Mouse (Mus musculus): ENCODE data around the gene Lbhd2. TPM values are rescaled to one million over a fixed set of nuclear protein-coding genes. Genes with fewer than 3 reads are reported as not detected.

Gene Lbhd2
- polyA plus RNA-seq (2012; ENCODE audit: insufficient read depth, insufficient read length, missing spikeins) = not detected in 2 replicates

DNA sequence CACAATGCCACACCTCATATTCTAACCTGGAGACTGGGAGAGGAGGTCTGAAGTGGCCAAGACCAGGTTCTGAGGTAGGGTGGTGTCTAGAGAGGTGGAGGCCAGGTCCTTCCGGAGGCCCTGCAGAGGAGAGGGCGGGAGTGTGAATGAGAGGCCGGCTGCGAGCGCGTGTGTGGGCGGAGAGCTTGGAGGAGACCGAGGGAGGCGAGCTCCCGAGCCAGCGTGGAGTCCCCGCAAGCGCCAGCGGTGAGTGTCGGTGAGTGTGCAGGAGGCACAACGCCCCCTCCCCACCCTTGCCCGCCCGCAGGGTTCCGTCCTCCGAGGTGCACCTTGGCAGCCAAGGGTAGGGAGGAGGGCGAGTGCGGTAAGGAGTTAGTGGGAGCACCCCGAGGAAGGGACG, at the start of gene Lbhd2:
Gene Lbhd2, plus strand, starts transcription at position 188 of the 400 bp plus-strand sequence.
- no peak for TF ChIP-seq CTCF (IDR thresholded peaks at IDR 0.05; ENCODE audit: low read depth, low read length)
- TF ChIP-seq POLR2A (IDR thresholded peaks at IDR 0.05; ENCODE audit: borderline replicate concordance, low read depth, low read length) = no peak
- Histone ChIP-seq H3K27ac (ENCODE audit: insufficient read depth, low read depth, low read length) (no peak within 1 kb of the TSS), H3K4me3 (ENCODE audit: insufficient read depth, low read length) (no peak within 1 kb of the TSS), H3K4me1 (ENCODE audit: control insufficient read depth, insufficient read depth, low read length) (no peaks in the 10 kb centered on the region)

DNA sequence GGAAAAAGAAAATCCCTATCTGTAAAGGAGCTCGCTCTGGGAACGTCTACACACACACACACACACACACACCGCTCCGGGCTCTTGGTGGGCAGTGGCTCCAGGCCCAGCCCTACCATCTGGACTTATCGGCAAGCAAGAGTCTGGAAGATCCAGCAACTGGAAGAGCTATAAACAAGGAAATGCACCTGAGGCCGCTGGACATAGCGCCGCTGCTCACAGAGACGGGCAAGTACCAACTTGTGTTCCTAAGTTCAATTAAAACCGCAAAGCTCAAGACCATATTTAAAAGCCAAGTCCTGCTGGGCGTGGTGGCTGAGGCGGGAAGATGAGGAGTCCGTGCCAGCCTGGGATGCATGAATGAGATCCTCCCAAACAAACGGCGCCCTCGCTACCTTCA, 45.9 kb upstream of the Lbhd2 start:
- H3K4me1 ChIP-seq (ENCODE audit: control insufficient read depth, insufficient read depth, low read length) = peaks cover 16% of the 10 kb centered on the region
- H3K4me3 ChIP-seq (ENCODE audit: insufficient read depth, low read length) = no peak overlapping the region
- no peak overlapping the region for H3K27ac ChIP-seq (ENCODE audit: insufficient read depth, low read depth, low read length)
- TF ChIP-seq CTCF (IDR thresholded peaks at IDR 0.05; ENCODE audit: low read depth, low read length) (no peak), POLR2A (IDR thresholded peaks at IDR 0.05; ENCODE audit: borderline replicate concordance, low read depth, low read length) (no peak)

DNA sequence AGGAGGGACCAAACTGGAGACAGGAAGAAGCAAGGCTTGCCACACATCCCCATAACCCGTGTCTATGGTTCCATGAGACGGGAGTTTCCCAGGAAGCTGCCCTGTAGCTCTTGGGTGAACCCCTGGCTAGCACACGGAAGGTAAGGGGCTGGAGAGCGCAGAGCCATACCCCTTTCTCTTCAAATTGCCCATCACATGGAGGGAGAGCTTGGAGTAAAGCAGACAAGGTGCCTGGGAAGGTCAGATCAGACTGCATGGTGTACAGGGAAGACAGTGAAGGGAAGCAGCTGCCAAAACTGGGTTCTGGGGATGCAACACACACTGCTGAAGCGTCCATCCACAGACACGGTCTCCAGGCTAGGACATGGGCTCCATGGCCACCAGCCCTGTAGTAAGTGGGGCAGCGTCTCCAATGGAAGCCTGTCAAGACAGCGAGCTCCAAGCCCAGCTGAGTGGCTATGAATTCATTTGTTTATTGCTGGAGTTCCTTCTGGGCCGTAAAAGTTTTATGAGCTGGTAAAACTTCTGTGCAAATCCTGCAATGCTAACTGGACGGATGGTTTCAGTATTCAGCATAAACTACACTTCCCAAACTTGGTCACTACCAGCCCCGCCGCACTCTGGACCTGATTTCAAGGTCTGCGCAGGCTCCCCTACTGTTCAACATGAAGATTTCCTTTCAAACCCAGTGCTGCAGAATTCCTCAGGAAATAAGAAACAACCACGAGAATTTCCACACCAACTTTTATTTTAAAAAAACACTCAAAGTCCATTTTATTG, 45.1 kb upstream of the Lbhd2 start:
- Histone ChIP-seq H3K4me3 (ENCODE audit: insufficient read depth, low read length) (no peak overlapping the region), H3K4me1 (ENCODE audit: control insufficient read depth, insufficient read depth, low read length) (peaks cover 17% of the 10 kb centered on the region), H3K27ac (ENCODE audit: insufficient read depth, low read depth, low read length) (no peak overlapping the region)
- TF ChIP-seq POLR2A (IDR thresholded peaks at IDR 0.05; ENCODE audit: borderline replicate concordance, low read depth, low read length) (no peak), CTCF (IDR thresholded peaks at IDR 0.05; ENCODE audit: low read depth, low read length) (no peak)

DNA sequence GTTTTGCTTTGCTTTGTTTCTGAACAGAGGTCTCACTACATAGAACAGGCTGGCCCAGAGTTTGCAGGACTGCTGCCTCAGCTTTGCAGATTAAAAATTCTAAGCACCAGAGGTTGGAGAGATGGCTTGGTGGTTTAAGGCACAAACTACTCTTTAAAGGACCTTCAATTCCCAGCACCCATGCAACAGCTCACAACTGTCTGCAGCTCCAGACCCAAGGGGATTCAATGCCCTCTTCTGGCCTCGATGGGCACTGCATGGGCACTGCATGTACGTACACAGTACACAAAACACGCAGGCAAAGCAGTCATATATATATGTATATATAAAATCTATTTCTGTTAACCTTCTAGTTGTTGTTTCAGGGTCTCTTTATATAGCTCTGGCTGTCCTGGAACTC, 42.4 kb upstream of the Lbhd2 start:
- Histone ChIP-seq H3K4me1 (ENCODE audit: control insufficient read depth, insufficient read depth, low read length) (peaks cover 17% of the 10 kb centered on the region), H3K27ac (ENCODE audit: insufficient read depth, low read depth, low read length) (no peak overlapping the region)
- TF ChIP-seq POLR2A (IDR thresholded peaks at IDR 0.05; ENCODE audit: borderline replicate concordance, low read depth, low read length) = no peak
- TF ChIP-seq CTCF (IDR thresholded peaks at IDR 0.05; ENCODE audit: low read depth, low read length) = no peak

DNA sequence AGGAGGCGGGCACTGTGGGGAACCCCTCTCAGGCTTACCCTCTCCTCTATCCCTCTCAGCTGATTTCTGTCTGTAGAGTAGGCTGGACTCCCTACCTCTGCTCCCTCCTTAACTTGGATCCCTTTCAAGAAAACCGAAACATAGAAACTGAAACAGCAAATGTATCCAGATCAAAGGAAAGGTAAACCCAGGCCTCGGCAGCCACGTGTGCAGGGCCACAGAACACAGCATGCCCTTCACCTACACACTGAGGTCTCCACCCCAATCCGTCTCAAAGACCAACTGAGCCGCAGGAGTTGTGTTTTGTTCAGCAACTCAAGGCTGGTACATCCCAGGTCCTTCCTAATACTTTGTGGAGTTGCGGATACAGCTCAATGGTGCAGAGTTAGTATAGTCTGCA, 39.5 kb upstream of the Lbhd2 start:
- Histone ChIP-seq H3K4me1 (ENCODE audit: control insufficient read depth, insufficient read depth, low read length) (peaks cover 26% of the 10 kb centered on the region), H3K27ac (ENCODE audit: insufficient read depth, low read depth, low read length) (no peak overlapping the region), H3K4me3 (ENCODE audit: insufficient read depth, low read length) (no peak overlapping the region)
- TF ChIP-seq POLR2A (IDR thresholded peaks at IDR 0.05; ENCODE audit: borderline replicate concordance, low read depth, low read length) = no peak
- TF ChIP-seq CTCF (IDR thresholded peaks at IDR 0.05; ENCODE audit: low read depth, low read length) = no peak

More for the DNA sequence above, 42.4 kb upstream of the Lbhd2 start:
- no peak overlapping the region for H3K4me3 ChIP-seq (ENCODE audit: insufficient read depth, low read length)

DNA sequence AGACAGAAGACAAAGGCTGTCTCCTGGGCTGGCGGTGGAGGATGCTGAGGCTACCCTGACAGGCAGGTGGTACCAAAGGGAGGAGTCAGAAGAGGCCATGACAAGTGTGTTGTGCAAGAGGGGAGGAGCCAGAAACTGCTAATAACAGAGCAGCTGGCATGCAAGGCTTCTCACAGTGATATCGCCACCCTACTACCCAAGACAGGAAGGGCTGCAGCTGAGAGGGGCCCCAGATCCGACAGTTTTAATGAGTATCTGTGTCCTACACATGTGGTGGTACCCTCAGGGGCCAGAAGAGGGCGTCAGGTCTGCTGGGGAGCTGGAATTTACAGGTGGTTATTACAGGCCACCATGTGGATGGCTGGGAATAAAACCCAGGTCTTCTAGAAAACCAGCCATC, 36.4 kb upstream of the Lbhd2 start:
- H3K27ac ChIP-seq (ENCODE audit: insufficient read depth, low read depth, low read length) = no peak overlapping the region
- peaks cover 26% of the 10 kb centered on the region for H3K4me1 ChIP-seq (ENCODE audit: control insufficient read depth, insufficient read depth, low read length)
- H3K4me3 ChIP-seq (ENCODE audit: insufficient read depth, low read length) = no peak overlapping the region
- TF ChIP-seq CTCF (IDR thresholded peaks at IDR 0.05; ENCODE audit: low read depth, low read length) (0 out of 2 replicates have a peak, but pooled peaks have one; percentile 26), POLR2A (IDR thresholded peaks at IDR 0.05; ENCODE audit: borderline replicate concordance, low read depth, low read length) (no peak)

DNA sequence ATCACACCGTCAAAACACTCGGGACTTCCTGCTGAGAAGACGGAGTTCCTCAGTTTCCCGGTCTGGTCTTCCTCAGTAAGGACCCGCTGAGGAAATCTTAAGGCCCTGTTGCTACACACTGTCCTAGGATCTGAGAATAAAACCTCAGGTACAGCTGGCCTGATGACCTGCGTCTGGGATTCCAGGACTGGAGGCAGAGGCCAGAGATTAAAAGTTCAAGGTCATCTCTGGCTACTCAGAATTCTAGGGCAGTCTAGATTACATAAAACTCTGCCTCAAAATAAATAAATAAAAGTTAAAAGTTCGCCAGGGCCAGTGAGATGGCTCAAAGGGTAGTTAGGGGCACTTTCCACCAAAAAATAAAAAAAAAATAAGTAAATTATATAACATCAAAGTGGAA, 34.7 kb upstream of the Lbhd2 start:
- Histone ChIP-seq H3K4me1 (ENCODE audit: control insufficient read depth, insufficient read depth, low read length) (peaks cover 24% of the 10 kb centered on the region), H3K27ac (ENCODE audit: insufficient read depth, low read depth, low read length) (no peak overlapping the region), H3K4me3 (ENCODE audit: insufficient read depth, low read length) (no peak overlapping the region)
- TF ChIP-seq CTCF (IDR thresholded peaks at IDR 0.05; ENCODE audit: low read depth, low read length) (no peak), POLR2A (IDR thresholded peaks at IDR 0.05; ENCODE audit: borderline replicate concordance, low read depth, low read length) (no peak)

DNA sequence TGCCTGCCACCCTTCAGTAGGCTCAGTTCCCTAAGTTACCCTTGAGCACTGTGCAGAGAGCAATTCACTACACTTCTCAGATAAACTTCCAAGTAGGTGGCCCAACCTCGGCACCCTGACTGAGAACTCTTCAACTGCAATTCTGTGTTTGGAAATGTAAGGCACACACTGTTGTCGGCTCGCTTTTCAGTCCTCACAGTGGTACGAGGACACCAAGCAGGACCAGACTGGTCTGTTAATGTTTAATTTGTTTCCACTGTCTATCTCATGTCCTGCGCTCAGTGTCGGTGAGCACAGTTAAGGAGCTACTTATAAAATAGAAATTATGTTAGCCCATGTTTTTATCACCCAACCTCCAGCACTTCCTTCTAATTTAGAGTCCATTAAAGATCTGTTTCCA, 33.2 kb upstream of the Lbhd2 start:
- Histone ChIP-seq H3K4me1 (ENCODE audit: control insufficient read depth, insufficient read depth, low read length) (peaks cover 24% of the 10 kb centered on the region), H3K4me3 (ENCODE audit: insufficient read depth, low read length) (no peak overlapping the region), H3K27ac (ENCODE audit: insufficient read depth, low read depth, low read length) (no peak overlapping the region)
- TF ChIP-seq CTCF (IDR thresholded peaks at IDR 0.05; ENCODE audit: low read depth, low read length) (no peak), POLR2A (IDR thresholded peaks at IDR 0.05; ENCODE audit: borderline replicate concordance, low read depth, low read length) (no peak)

DNA sequence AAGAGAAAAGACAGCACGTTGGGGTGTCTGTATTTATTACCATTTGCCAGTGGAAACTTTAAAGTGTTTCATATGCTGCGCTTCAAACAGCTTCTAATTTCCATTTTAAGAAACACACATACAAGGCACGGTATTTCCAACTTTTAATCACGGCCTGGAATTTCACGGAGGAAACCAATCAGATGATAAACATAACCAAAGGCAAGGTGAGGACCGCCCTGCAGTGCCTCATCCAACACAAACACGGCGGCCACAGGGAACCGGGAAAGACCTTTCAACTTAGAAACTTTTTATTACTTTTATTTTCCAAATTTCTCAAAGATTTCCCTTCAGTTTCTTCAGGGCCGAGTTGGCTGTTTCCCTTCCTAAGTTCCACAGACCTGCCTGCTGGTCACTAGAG, 31.9 kb upstream of the Lbhd2 start:
- H3K27ac ChIP-seq (ENCODE audit: insufficient read depth, low read depth, low read length) = no peak overlapping the region
- no peak overlapping the region for H3K4me3 ChIP-seq (ENCODE audit: insufficient read depth, low read length)
- peaks cover 28% of the 10 kb centered on the region for H3K4me1 ChIP-seq (ENCODE audit: control insufficient read depth, insufficient read depth, low read length)
- TF ChIP-seq POLR2A (IDR thresholded peaks at IDR 0.05; ENCODE audit: borderline replicate concordance, low read depth, low read length) (no peak), CTCF (IDR thresholded peaks at IDR 0.05; ENCODE audit: low read depth, low read length) (no peak)

DNA sequence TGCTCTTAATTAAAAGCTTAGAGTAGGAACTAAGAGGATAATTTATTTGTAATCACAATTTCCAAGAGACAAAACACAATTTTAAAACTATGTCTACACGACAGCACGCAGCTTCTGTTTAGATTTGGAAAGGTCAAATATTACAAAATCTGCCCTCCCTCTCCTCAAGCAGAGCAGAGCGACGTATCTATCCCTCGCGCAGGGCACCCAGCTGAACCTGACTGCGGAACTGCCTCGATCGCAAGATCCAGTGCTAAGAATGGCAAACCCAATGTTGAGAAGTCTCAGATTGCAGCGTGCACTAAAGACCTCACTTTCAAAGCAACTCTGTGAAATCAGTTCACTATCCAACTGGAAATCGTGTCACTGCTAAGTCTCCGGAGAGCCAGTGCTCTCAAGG, 31.1 kb upstream of the Lbhd2 start:
- TF ChIP-seq CTCF (IDR thresholded peaks at IDR 0.05; ENCODE audit: low read depth, low read length) (no peak), POLR2A (IDR thresholded peaks at IDR 0.05; ENCODE audit: borderline replicate concordance, low read depth, low read length) (no peak)
- peak overlapping the region; percentile 94 for H3K4me3 ChIP-seq (ENCODE audit: insufficient read depth, low read length)
- H3K27ac ChIP-seq (ENCODE audit: insufficient read depth, low read depth, low read length) = peak overlapping the region; percentile 1; the same call in 1 of the 2 replicates
- peaks cover 21% of the 10 kb centered on the region for H3K4me1 ChIP-seq (ENCODE audit: control insufficient read depth, insufficient read depth, low read length)

All from bone marrow macrophage, adult 2 months (primary cell).